Mouse (Mus musculus) heart, adult 2 months (tissue): ENCODE measurements around the gene 5730522E02Rik.

Source experiments
- CTCF ChIP-seq: fragments of 200-600 bp; IDR thresholded peaks from 2 replicates; pipeline ENCODE4 v1.8.1; 2022; ENCODE audit warnings: antibody characterized with exemption, mild to moderate bottlenecking, moderate library complexity
- EP300 ChIP-seq: fragments of 200-500 bp; IDR thresholded peaks from 2 replicates; pipeline ENCODE4 v1.6.1; 2011; ENCODE audit warnings: low read depth, low read length, control low read depth; ENCODE audit not compliant: insufficient read depth
- POLR2A ChIP-seq: fragments of 200-500 bp; IDR thresholded peaks from 2 replicates; pipeline ENCODE4 v1.6.1; 2011; ENCODE audit warnings: mild to moderate bottlenecking, low read depth, low read length, control low read depth; ENCODE audit not compliant: insufficient read depth

GRCm38 (mm10) chr11:25729476-25729875 lies 481.1 kb downstream of the 5730522E02Rik start:
- TF ChIP-seq CTCF (no peak), POLR2A (no peak), EP300 (no peak)
